Mouse (Mus musculus) lung, embryonic 14.5 days (tissue): ENCODE measurements around the gene Prkch. TPM values are rescaled to one million over a fixed set of nuclear protein-coding genes. Genes with fewer than 3 reads are reported as not detected.
A peak's percentile ranks its signal among the peaks of the same experiment; 100 is the strongest.

Experiments used
- ATAC-seq: fragments of 200-750 bp; cut with Nextera tagmentation; 2 replicates; pipeline ENCODE4 v1.8.0; 2017; ENCODE audit warnings: mild to moderate bottlenecking, moderate TSS enrichment, moderate library complexity; ENCODE audit not compliant: insufficient read depth
- DNase-seq: peaks from one replicate; pipeline ENCODE4 v3.0.0-alpha.2; 2015
- H3K27ac ChIP-seq: fragments of 300-500 bp; sonication (generic); 2 replicates; pipeline ENCODE4 v1.5.1; 2014; ENCODE audit warnings: low read depth, mild to moderate bottlenecking, moderate library complexity
- H3K27me3 ChIP-seq: fragments of 300-500 bp; sonication (generic); 2 replicates; pipeline ENCODE4 v1.6.1; 2014; ENCODE audit warnings: low read length, control low read depth; ENCODE audit not compliant: insufficient read depth
- H3K36me3 ChIP-seq: fragments of 300-500 bp; sonication (generic); 2 replicates; pipeline ENCODE4 v1.6.1; 2014; ENCODE audit warnings: control low read depth; ENCODE audit not compliant: insufficient read depth
- H3K4me1 ChIP-seq: fragments of 300-500 bp; sonication (generic); 2 replicates; pipeline ENCODE4 v1.6.1; 2014; ENCODE audit warnings: antibody characterized with exemption, control low read depth; ENCODE audit not compliant: insufficient read depth
- H3K4me2 ChIP-seq: fragments of 300-500 bp; sonication (generic); 2 replicates; pipeline ENCODE4 v1.6.1; 2014; ENCODE audit warnings: mild to moderate bottlenecking
- H3K4me3 ChIP-seq: fragments of 300-500 bp; sonication (generic); 2 replicates; pipeline ENCODE4 v1.5.1; 2014; ENCODE audit warnings: low read depth, low read length
- H3K9ac ChIP-seq: fragments of 300-500 bp; sonication (generic); 2 replicates; pipeline ENCODE4 v1.6.1; 2014
- H3K9me3 ChIP-seq: fragments of 300-500 bp; sonication (generic); 2 replicates; pipeline ENCODE4 v1.6.1; 2016; ENCODE audit warnings: low read depth, low read length, control low read depth
- CTCF ChIP-seq: IDR thresholded peaks from 2 replicates; pipeline ENCODE4 v1.5.1; 2016; ENCODE audit warnings: antibody characterized with exemption, low read depth
- WGBS: fragments of 180-500 bp; shearing (Covaris S2); extraction: QIAGEN DNeasy Blood & Tissue Kit; methylation state at CpG from one replicate; pipeline ENCODE4 v1.1.7; 2014; 5-methylcytosine and 5-hydroxymethylcytosine counted together
- polyA plus RNA-seq: library from polyadenylated mRNA; unstranded; fragments of >200 nt; fragmentation: Nextera tagmentation; extraction: Ambion mirVana; gene quantifications from 2 replicates; pipeline ENCODE4 v1.2.1, GENCODE M21; 2014

The Prkch gene
- polyA plus RNA-seq, 1 experiment from 2014 or later, result 18.0 TPM

GRCm38 (mm10) chr12:73699471-73700186, 115.0 kb downstream of the Prkch start:
- no peaks in the 10 kb centered on the region for H3K36me3 ChIP-seq
- H3K9me3 ChIP-seq, result no peaks in the 10 kb centered on the region
- TF ChIP-seq CTCF, result no peak
- H3K27me3 ChIP-seq, result no peaks in the 10 kb centered on the region
- WGBS, result 61% methylated on average over 17 of the region's 17 CpGs
- no peak overlapping the region for H3K27ac ChIP-seq
- DNase-seq (no peak), ATAC-seq (no peak)
- no peak overlapping the region for H3K4me2 ChIP-seq
- H3K4me3 ChIP-seq, result no peak overlapping the region
- H3K4me1 ChIP-seq, result 0 out of 2 replicates have a peak, but pooled peaks cover 3% of the 10 kb centered on the region
- H3K9ac ChIP-seq, result no peak overlapping the region

GRCm38 (mm10) chr12:73700544-73701069, 116.0 kb downstream of the Prkch start:
- no peaks in the 10 kb centered on the region for H3K9me3 ChIP-seq
- no peak for DNase-seq
- H3K9ac ChIP-seq, result no peak overlapping the region
- no peak for ATAC-seq
- H3K27me3 ChIP-seq, result no peaks in the 10 kb centered on the region
- TF ChIP-seq CTCF, result no peak
- H3K36me3 ChIP-seq, result no peaks in the 10 kb centered on the region
- no peak overlapping the region for H3K27ac ChIP-seq
- no peak overlapping the region for H3K4me3 ChIP-seq
- H3K4me1 ChIP-seq, result 0 out of 2 replicates have a peak, but pooled peaks cover under 1% of the 10 kb centered on the region
- H3K4me2 ChIP-seq, result no peak overlapping the region
- 26% methylated on average over 6 of the region's 6 CpGs for WGBS

- Histone ChIP-seq H3K27me3 (no peaks in the 10 kb centered on the region), H3K27ac (no peak overlapping the region), H3K9ac (no peak overlapping the region), H3K9me3 (no peaks in the 10 kb centered on the region), H3K4me2 (no peak overlapping the region), H3K36me3 (no peaks in the 10 kb centered on the region), H3K4me3 (no peak overlapping the region), H3K4me1 (no peaks in the 10 kb centered on the region)
- TF ChIP-seq CTCF, result no peak
- WGBS, result 82% methylated on average over 3 of the region's 3 CpGs
- DNase-seq, result no peak
- ATAC-seq, result no peak
Measured at GRCm38 (mm10) chr12:73701999-73702398, 117.4 kb downstream of the Prkch start.

GRCm38 (mm10) chr12:73704382-73704781, 119.8 kb downstream of the Prkch start:
- ATAC-seq (no peak), DNase-seq (peak; percentile 24)
- TF ChIP-seq CTCF, result peak; percentile 50
- H3K4me3 ChIP-seq, result no peak overlapping the region
- H3K4me2 ChIP-seq, result no peak overlapping the region
- WGBS, result 78% methylated on average over 3 of the region's 3 CpGs
- H3K9ac ChIP-seq, result no peak overlapping the region
- 0 out of 2 replicates have a peak, but pooled peaks cover 3% of the 10 kb centered on the region for H3K4me1 ChIP-seq
- no peaks in the 10 kb centered on the region for H3K36me3 ChIP-seq
- H3K27ac ChIP-seq, result no peak overlapping the region
- no peaks in the 10 kb centered on the region for H3K9me3 ChIP-seq
- H3K27me3 ChIP-seq, result no peaks in the 10 kb centered on the region

- no peak overlapping the region for H3K4me3 ChIP-seq
- 0 out of 2 replicates have a peak, but pooled peaks cover 3% of the 10 kb centered on the region for H3K4me1 ChIP-seq
- no peak overlapping the region for H3K9ac ChIP-seq
- no peaks in the 10 kb centered on the region for H3K36me3 ChIP-seq
- no peaks in the 10 kb centered on the region for H3K9me3 ChIP-seq
- no peaks in the 10 kb centered on the region for H3K27me3 ChIP-seq
- TF ChIP-seq CTCF, result peak; percentile 78
- no peak overlapping the region for H3K4me2 ChIP-seq
- WGBS, result 38% methylated on average over 7 of the region's 7 CpGs
- H3K27ac ChIP-seq, result no peak overlapping the region
- ATAC-seq (no peak), DNase-seq (peak; percentile 80)
Measured at GRCm38 (mm10) chr12:73705097-73705690, 120.6 kb downstream of the Prkch start.

- no peak for DNase-seq
- H3K27ac ChIP-seq, result peak overlapping the region; percentile 13
- peak; percentile 11; the same call in 1 of the 2 replicates for ATAC-seq
Measured at GRCm38 (mm10) chr12:73708498-73708897, 123.9 kb downstream of the Prkch start.

GRCm38 (mm10) chr12:73708920-73709319, 124.3 kb downstream of the Prkch start:
- peak; percentile 91 for ATAC-seq
- TF ChIP-seq CTCF, result peak; percentile 85
- no peaks in the 10 kb centered on the region for H3K27me3 ChIP-seq
- peak overlapping the region; percentile 28; the same call in 1 of the 2 replicates for H3K27ac ChIP-seq
- H3K4me3 ChIP-seq, result no peak overlapping the region
- no peak overlapping the region for H3K4me2 ChIP-seq
- peak; percentile 88 for DNase-seq
- H3K4me1 ChIP-seq, result 0 out of 2 replicates have a peak, but pooled peaks cover 3% of the 10 kb centered on the region
- WGBS, result 7% methylated on average over 8 of the region's 8 CpGs
- H3K9ac ChIP-seq, result no peak overlapping the region
- H3K9me3 ChIP-seq, result no peaks in the 10 kb centered on the region
- H3K36me3 ChIP-seq, result no peaks in the 10 kb centered on the region

More at GRCm38 (mm10) chr12:73708498-73708897, 123.9 kb downstream of the Prkch start:
- WGBS, result 42% methylated on average over 5 of the region's 5 CpGs
- no peak for TF ChIP-seq CTCF
- Histone ChIP-seq H3K4me2 (no peak overlapping the region), H3K27me3 (no peaks in the 10 kb centered on the region), H3K4me1 (0 out of 2 replicates have a peak, but pooled peaks cover 3% of the 10 kb centered on the region), H3K36me3 (no peaks in the 10 kb centered on the region), H3K9ac (no peak overlapping the region), H3K9me3 (no peaks in the 10 kb centered on the region), H3K4me3 (no peak overlapping the region)
